Mouse (Mus musculus): Measurements from ENCODE around the gene Rab11fip4. TPM values are rescaled to one million over a fixed set of nuclear protein-coding genes. Genes with fewer than 3 reads are reported as not detected.

Gene Rab11fip4
- total RNA-seq, 1 experiment, result 13.6 TPM

DNA sequence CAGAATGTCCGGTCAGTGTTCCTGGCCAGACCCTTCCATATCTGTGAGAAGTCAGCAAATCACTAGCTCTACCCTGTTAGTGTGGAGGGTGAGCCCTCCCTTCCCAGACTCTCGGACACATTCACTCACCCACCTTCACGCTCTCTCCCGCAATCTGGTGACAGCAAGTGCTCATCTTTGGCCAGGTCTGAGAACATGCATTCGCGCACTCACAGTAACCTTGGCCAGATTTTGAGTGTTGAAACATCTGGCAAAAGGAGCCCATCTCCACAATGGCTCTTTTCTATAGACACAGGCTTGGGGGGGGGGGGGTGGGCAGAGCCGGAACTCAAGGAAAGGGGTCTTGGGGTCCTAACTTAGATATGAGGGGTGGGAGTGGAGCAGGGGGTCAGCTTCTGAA, 126.8 kb downstream of the Rab11fip4 start:
- Histone ChIP-seq H3K9ac (ENCODE audit: insufficient read depth, low read depth, low read length, poor library complexity, severe bottlenecking) (no peak overlapping the region), H3K9me3 (ENCODE audit: control insufficient read depth, insufficient read depth, low read depth, low read length) (no peaks in the 10 kb centered on the region), H3K27ac (ENCODE audit: insufficient read depth, low read depth, low read length, poor library complexity, severe bottlenecking) (no peak overlapping the region), H3K4me3 (ENCODE audit: insufficient read depth in 1 of 2, low read depth in 1 of 2, low read length in 2 of 2, poor library complexity in 1 of 2, severe bottlenecking in 1 of 2) (no peak overlapping the region), H3K36me3 (ENCODE audit: control insufficient read depth, insufficient read depth, low read length, poor library complexity, severe bottlenecking) (no peaks in the 10 kb centered on the region), H3K4me1 (ENCODE audit: control insufficient read depth in 2 of 2, insufficient read depth in 2 of 2, low read length in 2 of 2, poor library complexity in 1 of 2) (peaks cover 0 to 25% of the 10 kb centered on the region in 2 experiments; a peak in 2 of 4 replicates)
- TF ChIP-seq CHD2 (IDR thresholded peaks at IDR 0.05; ENCODE audit: low read depth, low read length) (no peak), ZNF384 (IDR thresholded peaks at IDR 0.05; ENCODE audit: low read depth, low read length) (no peak), HCFC1 (IDR thresholded peaks at IDR 0.05; ENCODE audit: borderline replicate concordance, insufficient read depth, low read length) (no peak), MAFK (IDR thresholded peaks at IDR 0.05; ENCODE audit: insufficient read depth, low read depth, low read length) (no peak), ZC3H11A (IDR thresholded peaks at IDR 0.05; ENCODE audit: borderline replicate concordance, low read depth, low read length) (no peak)
- DNase-seq (ENCODE audit: low read depth, low spot score), result no peak
- in situ Hi-C loops (cut with MboI; ENCODE audit: low sequenced_read_pairs in 2 of 2, unreplicated experiment in 2 of 2), result loop anchor here in 1 of 2 experiments (25.0 kb wide), 1 partner anchor 194 kb away; no protein-coding TSS in a partner anchor

GRCm38 (mm10) chr11:79718202-79718601, 127.2 kb downstream of the Rab11fip4 start:
- in situ Hi-C loops (cut with MboI; ENCODE audit: low sequenced_read_pairs in 2 of 2, unreplicated experiment in 2 of 2), result loop anchor here in 1 of 2 experiments (25.0 kb wide), 1 partner anchor 194 kb away; no protein-coding TSS in a partner anchor
- TF ChIP-seq ZNF384 (IDR thresholded peaks at IDR 0.05; ENCODE audit: low read depth, low read length), result no peak
- no peak overlapping the region for H3K9ac ChIP-seq (ENCODE audit: insufficient read depth, low read depth, low read length, poor library complexity, severe bottlenecking)
- H3K4me1 ChIP-seq (ENCODE audit: control insufficient read depth in 2 of 2, insufficient read depth in 2 of 2, low read length in 2 of 2, poor library complexity in 1 of 2), result peaks cover 0 to 26% of the 10 kb centered on the region in 2 experiments; a peak in 2 of 4 replicates
- no peak overlapping the region for H3K4me3 ChIP-seq (ENCODE audit: insufficient read depth in 1 of 2, low read depth in 1 of 2, low read length in 2 of 2, poor library complexity in 1 of 2, severe bottlenecking in 1 of 2)
- no peaks in the 10 kb centered on the region for H3K9me3 ChIP-seq (ENCODE audit: control insufficient read depth, insufficient read depth, low read depth, low read length)
- H3K27ac ChIP-seq (ENCODE audit: insufficient read depth, low read depth, low read length, poor library complexity, severe bottlenecking), result no peak overlapping the region
- H3K36me3 ChIP-seq (ENCODE audit: control insufficient read depth, insufficient read depth, low read length, poor library complexity, severe bottlenecking), result no peaks in the 10 kb centered on the region
- DNase-seq (ENCODE audit: low read depth, low spot score), result no peak

DNA sequence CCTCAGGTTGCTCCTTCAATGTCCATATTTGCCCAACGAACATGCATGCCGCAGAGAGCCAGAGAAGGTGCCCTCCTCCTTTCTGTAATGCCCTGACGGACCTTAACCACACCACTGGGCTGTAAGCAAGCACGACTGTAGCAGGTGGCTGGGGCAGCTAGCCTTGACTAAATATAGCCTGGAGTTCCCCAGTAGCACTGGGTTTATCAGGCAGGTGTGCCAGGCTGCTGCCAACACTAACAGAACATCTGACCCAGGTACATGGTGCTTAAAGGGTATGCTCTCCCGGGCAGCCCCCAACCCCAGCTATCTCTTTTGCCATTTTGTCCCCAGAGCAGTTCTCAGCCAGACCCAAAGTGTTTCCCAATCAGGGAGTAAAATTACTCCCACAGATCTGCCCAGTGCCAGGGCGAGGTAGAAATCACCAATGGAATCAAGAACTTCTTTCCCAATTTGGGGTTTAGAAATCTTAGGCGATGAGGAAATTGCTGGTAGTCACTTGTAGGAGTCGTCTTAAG, 127.9 kb downstream of the Rab11fip4 start:
- Histone ChIP-seq H3K9me3 (ENCODE audit: control insufficient read depth, insufficient read depth, low read depth, low read length) (no peaks in the 10 kb centered on the region), H3K4me3 (ENCODE audit: insufficient read depth in 1 of 2, low read depth in 1 of 2, low read length in 2 of 2, poor library complexity in 1 of 2, severe bottlenecking in 1 of 2) (no peak overlapping the region), H3K4me1 (ENCODE audit: control insufficient read depth in 2 of 2, insufficient read depth in 2 of 2, low read length in 2 of 2, poor library complexity in 1 of 2) (peaks cover under 1 to 31% of the 10 kb centered on the region in 2 experiments; a peak in 2 of 4 replicates), H3K36me3 (ENCODE audit: control insufficient read depth, insufficient read depth, low read length, poor library complexity, severe bottlenecking) (no peaks in the 10 kb centered on the region), H3K9ac (ENCODE audit: insufficient read depth, low read depth, low read length, poor library complexity, severe bottlenecking) (no peak overlapping the region), H3K27ac (ENCODE audit: insufficient read depth, low read depth, low read length, poor library complexity, severe bottlenecking) (no peak overlapping the region)
- DNase-seq (ENCODE audit: low read depth, low spot score), result no peak
- TF ChIP-seq ZC3H11A (IDR thresholded peaks at IDR 0.05; ENCODE audit: borderline replicate concordance, low read depth, low read length) (no peak), MAFK (IDR thresholded peaks at IDR 0.05; ENCODE audit: insufficient read depth, low read depth, low read length) (no peak), HCFC1 (IDR thresholded peaks at IDR 0.05; ENCODE audit: borderline replicate concordance, insufficient read depth, low read length) (no peak), ZNF384 (IDR thresholded peaks at IDR 0.05; ENCODE audit: low read depth, low read length) (no peak), CHD2 (IDR thresholded peaks at IDR 0.05; ENCODE audit: low read depth, low read length) (no peak)
- in situ Hi-C loops (cut with MboI; ENCODE audit: low sequenced_read_pairs in 2 of 2, unreplicated experiment in 2 of 2), result loop anchor here in 1 of 2 experiments (25.0 kb wide), 1 partner anchor 193 kb away; no protein-coding TSS in a partner anchor

DNA sequence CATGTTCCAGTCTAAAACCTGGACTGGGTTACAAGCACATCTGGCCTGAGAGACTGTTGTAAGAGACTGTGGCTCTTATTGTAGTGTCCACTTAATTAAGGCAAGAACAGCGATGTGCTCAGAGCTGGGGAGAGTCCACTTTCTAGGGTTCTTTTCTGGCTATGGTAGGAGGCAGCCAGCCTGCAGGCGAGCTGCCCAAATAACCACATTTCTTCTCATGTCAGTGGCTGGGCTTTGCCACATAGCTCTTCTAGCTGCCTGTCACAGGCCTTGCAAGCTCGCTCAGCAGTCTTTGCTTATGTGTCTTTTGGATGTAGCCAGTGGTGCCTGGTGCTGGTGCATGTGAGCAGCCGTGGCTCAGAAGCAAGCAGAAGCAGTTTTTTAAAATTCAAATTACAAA, 129.7 kb downstream of the Rab11fip4 start:
- no peak overlapping the region for H3K4me3 ChIP-seq (ENCODE audit: insufficient read depth in 1 of 2, low read depth in 1 of 2, low read length in 2 of 2, poor library complexity in 1 of 2, severe bottlenecking in 1 of 2)
- in situ Hi-C loops (cut with MboI; ENCODE audit: low sequenced_read_pairs in 2 of 2, unreplicated experiment in 2 of 2), result loop anchor here in 1 of 2 experiments (25.0 kb wide), 1 partner anchor 192 kb away; no protein-coding TSS in a partner anchor

More for the DNA sequence above, 129.7 kb downstream of the Rab11fip4 start:
- no peak for DNase-seq (ENCODE audit: low read depth, low spot score)
- Histone ChIP-seq H3K27ac (ENCODE audit: insufficient read depth, low read depth, low read length, poor library complexity, severe bottlenecking) (no peak overlapping the region), H3K36me3 (ENCODE audit: control insufficient read depth, insufficient read depth, low read length, poor library complexity, severe bottlenecking) (no peaks in the 10 kb centered on the region), H3K9me3 (ENCODE audit: control insufficient read depth, insufficient read depth, low read depth, low read length) (no peaks in the 10 kb centered on the region), H3K9ac (ENCODE audit: insufficient read depth, low read depth, low read length, poor library complexity, severe bottlenecking) (no peak overlapping the region), H3K4me1 (ENCODE audit: control insufficient read depth in 2 of 2, insufficient read depth in 2 of 2, low read length in 2 of 2, poor library complexity in 1 of 2) (peaks cover 1 to 27% of the 10 kb centered on the region in 2 experiments; a peak in 2 of 4 replicates)
- TF ChIP-seq ZNF384 (IDR thresholded peaks at IDR 0.05; ENCODE audit: low read depth, low read length) (no peak), ZC3H11A (IDR thresholded peaks at IDR 0.05; ENCODE audit: borderline replicate concordance, low read depth, low read length) (no peak), HCFC1 (IDR thresholded peaks at IDR 0.05; ENCODE audit: borderline replicate concordance, insufficient read depth, low read length) (no peak), CHD2 (IDR thresholded peaks at IDR 0.05; ENCODE audit: low read depth, low read length) (no peak), MAFK (IDR thresholded peaks at IDR 0.05; ENCODE audit: insufficient read depth, low read depth, low read length) (no peak)

Data from ES-E14 (cell line).